Mouse (Mus musculus): ENCODE measurements around the gene Tmem170.

The Tmem170 gene

DNA sequence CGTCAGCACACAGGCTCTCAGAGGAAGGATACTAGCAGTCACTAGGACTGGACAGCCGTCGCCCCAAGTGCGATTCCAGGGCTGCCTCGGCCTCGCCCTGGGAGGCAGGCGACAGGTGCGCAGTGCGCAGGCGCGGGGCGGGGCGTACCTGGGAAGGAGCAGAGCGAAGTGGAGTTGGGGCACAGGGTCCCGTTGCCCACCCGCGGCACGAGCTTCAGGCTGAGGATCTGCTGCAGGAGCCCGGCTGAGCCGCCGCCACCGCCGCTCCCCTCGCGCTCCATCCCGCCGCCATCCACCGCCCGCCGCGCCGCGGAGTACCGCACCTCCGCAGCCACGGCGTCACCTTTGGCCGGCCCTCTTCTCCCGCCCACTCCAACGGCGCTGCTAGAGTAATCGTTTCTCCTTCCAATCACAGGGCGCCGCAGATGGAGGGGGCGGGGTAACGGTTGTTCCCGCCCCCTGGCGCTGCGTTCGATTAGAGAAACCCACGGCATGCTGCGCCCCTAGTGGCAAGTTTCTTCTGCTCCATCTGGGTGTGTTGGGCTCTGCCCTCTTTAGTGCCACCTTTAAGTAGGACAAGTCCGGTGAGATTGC lies at the start of gene Tmem170:
Tmem170 (minus strand) TSS at position 396 of the 594 bp plus-strand sequence.
- DNase-seq (ENCODE audit: low spot score): peak; percentile 93

DNA sequence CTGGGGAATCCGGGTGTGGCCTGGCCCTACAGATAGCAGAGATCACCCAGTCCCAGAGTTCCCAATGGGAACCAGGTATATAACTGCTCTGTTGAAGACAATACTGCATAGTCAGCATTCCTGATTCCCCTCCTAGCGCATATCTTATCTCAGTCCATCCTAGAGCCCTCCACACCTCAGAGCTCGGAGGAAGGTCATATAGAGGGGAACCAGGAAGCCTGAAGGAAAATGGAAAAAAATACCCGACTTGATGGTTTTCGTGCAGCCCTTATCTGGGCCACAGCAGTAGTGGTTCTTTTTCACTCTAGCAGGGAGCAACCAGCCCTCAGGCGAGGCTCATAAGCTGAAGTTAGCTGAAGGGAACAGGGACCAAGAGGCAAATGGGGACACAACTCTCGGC lies 48.4 kb upstream of the Tmem170 start:
- no peak for DNase-seq (ENCODE audit: low spot score)

DNA sequence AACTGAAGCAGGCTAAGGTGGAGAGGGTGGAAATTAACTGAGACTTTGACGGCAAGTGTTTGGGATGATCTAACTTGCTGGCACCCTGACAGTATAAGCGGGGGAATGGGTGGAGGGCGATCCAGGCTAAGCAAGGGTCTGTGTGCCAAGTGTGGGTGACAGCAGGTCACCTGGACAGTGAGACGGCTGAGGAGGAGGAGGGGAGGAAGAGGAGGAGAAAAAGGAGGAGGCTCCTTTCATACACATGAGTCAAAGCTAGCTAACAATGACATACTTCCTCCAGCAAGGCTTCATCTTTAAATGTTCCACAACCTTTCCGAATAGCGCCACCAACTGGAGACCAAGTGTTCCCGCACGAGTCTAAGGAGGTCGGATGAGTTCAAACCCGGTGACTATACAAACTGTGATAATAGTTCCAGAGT lies 46.8 kb upstream of the Tmem170 start:
- peak; percentile 46 for DNase-seq (ENCODE audit: low spot score)

GRCm38 (mm10) chr8:111920971-111921370 lies 44.4 kb upstream of the Tmem170 start:
- DNase-seq (ENCODE audit: low spot score): no peak

GRCm38 (mm10) chr8:111919663-111920062 lies 43.1 kb upstream of the Tmem170 start:
- DNase-seq (ENCODE audit: low spot score): no peak

GRCm38 (mm10) chr8:111912860-111913432 lies 36.4 kb upstream of the Tmem170 start:
- DNase-seq (ENCODE audit: low spot score): no peak

DNA sequence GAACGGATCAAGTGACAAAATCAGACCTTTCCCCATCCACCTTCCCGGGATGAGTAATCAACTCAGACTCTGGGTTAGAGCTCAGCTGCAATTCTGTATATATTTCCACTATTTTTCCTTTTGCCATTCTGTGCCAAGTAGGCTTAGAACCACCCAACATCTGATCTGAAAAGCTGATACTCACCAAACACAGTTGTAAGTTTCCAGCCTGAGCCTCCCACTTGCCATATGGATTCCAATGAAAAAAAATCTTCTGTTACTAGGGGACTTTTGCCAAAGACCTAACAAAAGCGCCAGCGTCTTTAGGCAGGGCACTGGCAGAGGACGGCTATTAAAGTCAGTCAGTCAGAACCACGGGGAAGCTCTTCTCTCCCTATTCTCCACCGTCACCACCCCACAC lies 35.0 kb upstream of the Tmem170 start:
- DNase-seq (ENCODE audit: low spot score): no peak

DNA sequence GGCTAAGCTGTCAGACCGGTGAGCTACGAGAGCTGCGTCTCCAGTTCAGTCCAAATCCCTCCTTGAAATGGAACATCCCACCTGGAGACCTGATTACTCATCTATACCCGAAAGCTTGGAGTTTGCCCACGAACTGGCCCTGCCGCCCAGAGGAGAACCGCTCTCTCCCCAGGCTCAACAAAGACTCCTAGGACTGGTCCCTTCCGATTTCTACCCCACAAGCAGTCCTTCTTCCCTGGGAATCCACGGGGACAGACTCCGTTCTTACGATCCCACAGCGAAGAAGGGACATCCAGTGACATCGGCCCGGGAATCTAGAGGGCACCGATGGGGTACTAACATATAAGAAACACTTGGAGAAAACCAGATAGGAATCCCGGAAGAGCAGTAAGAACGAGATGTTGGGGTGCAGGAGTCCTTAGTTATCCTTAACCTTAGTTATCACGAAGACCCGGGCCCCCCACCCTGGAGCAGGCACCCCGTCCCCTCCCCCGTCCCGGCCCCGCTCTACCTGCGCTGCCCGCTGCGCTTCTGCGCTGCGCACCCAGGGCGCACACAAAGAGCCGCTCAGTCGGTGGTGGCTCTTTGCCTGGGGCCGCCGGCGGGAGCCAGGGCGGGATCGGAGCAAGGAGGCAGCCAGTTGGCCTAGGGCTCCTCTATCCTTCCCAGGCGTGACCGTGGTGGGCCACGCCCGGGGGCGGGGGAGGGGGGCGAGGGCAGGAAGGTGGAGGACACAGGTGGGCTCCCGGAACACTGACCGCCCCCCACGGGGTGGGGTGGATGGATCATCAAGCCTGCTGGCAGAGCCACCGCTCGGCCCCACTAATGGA lies 33.3 kb upstream of the Tmem170 start, which contains the start of gene Chst5:
Chst5 (minus strand) TSS at position 827 of the 830 bp plus-strand sequence.
- DNase-seq (ENCODE audit: low spot score): no peak

- no peak for DNase-seq (ENCODE audit: low spot score)
Measured at GRCm38 (mm10) chr8:111905500-111906121, 29.1 kb upstream of the Tmem170 start.

DNA sequence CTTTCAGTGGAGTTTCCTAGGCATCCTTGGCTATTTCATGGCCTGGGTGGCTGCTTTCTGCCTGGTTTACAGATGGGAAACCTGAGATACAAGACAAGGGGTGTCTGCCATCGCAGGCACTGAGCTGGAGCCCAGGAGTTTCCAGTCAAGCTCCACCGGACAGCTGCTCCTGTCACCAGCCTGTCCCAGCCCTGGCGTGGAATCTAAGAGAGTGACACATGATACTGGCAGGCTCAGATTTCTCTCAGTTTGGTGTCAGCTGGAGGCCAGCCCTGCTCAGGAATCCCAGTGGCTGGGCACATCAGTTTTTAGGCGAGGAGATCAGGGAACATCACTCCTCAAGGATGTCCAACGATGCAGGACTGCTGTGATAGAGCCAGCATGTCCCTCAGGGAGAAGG lies 25.5 kb upstream of the Tmem170 start:
- DNase-seq (ENCODE audit: low spot score): no peak

GRCm38 (mm10) chr8:111898586-111898985 lies 22.0 kb upstream of the Tmem170 start:
- DNase-seq (ENCODE audit: low spot score): no peak

GRCm38 (mm10) chr8:111894955-111895354 lies 18.4 kb upstream of the Tmem170 start:
- DNase-seq (ENCODE audit: low spot score): no peak

- DNase-seq (ENCODE audit: low spot score): no peak
Measured at GRCm38 (mm10) chr8:111892615-111893014, 16.1 kb upstream of the Tmem170 start.

GRCm38 (mm10) chr8:111891983-111892382 lies 15.4 kb upstream of the Tmem170 start:
- DNase-seq (ENCODE audit: low spot score): no peak

- no peak for DNase-seq (ENCODE audit: low spot score)
Measured at GRCm38 (mm10) chr8:111890911-111891303, 14.4 kb upstream of the Tmem170 start.

GRCm38 (mm10) chr8:111889931-111890910 lies 13.7 kb upstream of the Tmem170 start:
- no peak for DNase-seq (ENCODE audit: low spot score)

DNA sequence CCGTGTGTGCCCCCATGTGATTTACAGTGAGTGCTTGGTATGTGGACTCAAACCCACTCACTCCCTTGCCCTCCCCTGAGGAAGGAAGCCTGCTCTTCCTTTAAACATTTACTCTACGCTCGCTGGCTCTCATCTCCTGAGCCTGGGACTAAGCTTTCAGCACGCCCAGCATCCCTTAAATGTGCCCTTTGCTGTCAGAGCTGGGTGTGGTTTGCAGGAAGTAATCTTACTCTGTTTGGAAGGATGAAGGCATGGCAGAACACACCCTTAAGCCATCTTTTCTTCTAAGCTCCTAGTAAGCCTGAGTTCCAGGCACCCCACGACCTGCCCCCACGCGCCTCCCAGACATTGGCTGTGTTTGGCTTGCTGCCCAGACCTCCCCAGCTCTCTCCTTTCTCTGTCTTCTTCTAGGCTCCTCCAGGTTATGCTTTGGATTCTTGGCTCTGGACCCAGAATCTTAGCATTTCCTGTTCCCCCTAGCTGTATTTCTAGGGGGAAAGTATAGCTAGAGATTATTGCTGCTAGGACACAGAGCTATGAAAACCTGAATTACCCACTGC lies 11.6 kb upstream of the Tmem170 start:
- DNase-seq (ENCODE audit: low spot score): no peak

DNA sequence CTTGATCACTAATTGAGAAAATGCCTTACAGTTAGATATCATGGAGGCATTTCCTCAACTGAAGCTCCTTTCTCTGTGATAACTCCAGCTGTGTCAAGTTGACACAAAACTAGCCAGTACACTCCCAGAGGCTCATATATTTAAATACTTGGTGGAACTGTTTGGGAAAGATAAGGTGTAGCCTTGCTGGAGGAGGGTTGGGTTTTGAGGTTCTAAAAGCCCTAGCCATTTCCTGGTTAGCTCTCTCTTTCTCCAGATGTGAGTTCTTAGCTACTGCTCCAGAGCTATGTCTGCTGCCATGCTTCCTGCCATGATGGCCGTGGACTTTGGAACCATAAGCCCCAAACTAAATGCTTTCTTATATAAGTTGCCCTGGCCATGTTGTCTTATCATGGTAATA lies 10.9 kb upstream of the Tmem170 start:
- no peak for DNase-seq (ENCODE audit: low spot score)

GRCm38 (mm10) chr8:111883615-111884014 lies 7.1 kb upstream of the Tmem170 start:
- DNase-seq (ENCODE audit: low spot score): no peak

GRCm38 (mm10) chr8:111881591-111881990 lies 5.0 kb upstream of the Tmem170 start:
- DNase-seq (ENCODE audit: low spot score): peak; percentile 35

- no peak for DNase-seq (ENCODE audit: low spot score)
Measured at GRCm38 (mm10) chr8:111877711-111878110, 1.2 kb upstream of the Tmem170 start.

All from ovary, postnatal 14 days (tissue).